Mouse (Mus musculus) midbrain, postnatal 0 days (tissue): Measurements from ENCODE around the gene Tapbpl. TPM values are rescaled to one million over a fixed set of nuclear protein-coding genes. Genes with fewer than 3 reads are reported as not detected.

ENCODE experiments used
- ATAC-seq: fragments of 200-750 bp; cut with Nextera tagmentation; 2 replicates; pipeline ENCODE4 v1.8.0; 2017; ENCODE audit warnings: moderate number of reproducible peaks, mild to moderate bottlenecking, moderate TSS enrichment, moderate library complexity; ENCODE audit not compliant: low FRiP score
- DNase-seq: peaks from one replicate; pipeline ENCODE4 v3.0.0-alpha.2; 2015; ENCODE audit warnings: low spot score
- H3K27ac ChIP-seq: fragments of 300-500 bp; sonication (generic); 2 replicates; pipeline ENCODE4 v1.5.1; 2014; ENCODE audit warnings: low read depth, mild to moderate bottlenecking, low read length, mixed read lengths
- H3K27me3 ChIP-seq: fragments of 300-500 bp; sonication (generic); 2 replicates; pipeline ENCODE4 v1.6.1; 2014; ENCODE audit warnings: low read length, control low read depth, mixed read lengths; ENCODE audit not compliant: insufficient read depth
- H3K36me3 ChIP-seq: fragments of 300-500 bp; sonication (generic); 2 replicates; pipeline ENCODE4 v1.6.1; 2014; ENCODE audit warnings: low read length, control low read depth, mixed read lengths; ENCODE audit not compliant: insufficient read depth
- H3K4me1 ChIP-seq: fragments of 300-500 bp; sonication (generic); 2 replicates; pipeline ENCODE4 v1.6.1; 2014; ENCODE audit warnings: mild to moderate bottlenecking, control low read depth, antibody characterized with exemption, low read length, mixed read lengths; ENCODE audit not compliant: insufficient read depth
- H3K4me2 ChIP-seq: fragments of 300-500 bp; sonication (generic); 2 replicates; pipeline ENCODE4 v1.6.1; 2014; ENCODE audit warnings: low read depth, mild to moderate bottlenecking, low read length, mixed read lengths; ENCODE audit not compliant: poor library complexity, severe bottlenecking
- H3K4me3 ChIP-seq: fragments of 300-500 bp; sonication (generic); 2 replicates; pipeline ENCODE4 v1.5.1; 2014; ENCODE audit warnings: low read depth, mild to moderate bottlenecking, low read length, moderate library complexity
- H3K9ac ChIP-seq: fragments of 300-500 bp; sonication (generic); replicated peaks from 2 replicates; pipeline ENCODE4 v1.6.1; 2014; ENCODE audit warnings: mild to moderate bottlenecking, low read length, moderate library complexity, mixed read lengths; ENCODE audit not compliant: poor library complexity, severe bottlenecking
- H3K9me3 ChIP-seq: fragments of 300-500 bp; sonication (generic); 2 replicates; pipeline ENCODE4 v1.6.1; 2016; ENCODE audit warnings: low read length, control low read depth
- CTCF ChIP-seq: IDR thresholded peaks from 2 replicates; pipeline ENCODE4 v1.5.1; 2016; ENCODE audit warnings: antibody characterized with exemption, mild to moderate bottlenecking
- WGBS: fragments of 180-500 bp; shearing (Covaris S2); extraction: QIAGEN DNeasy Blood & Tissue Kit; methylation state at CpG from one replicate; pipeline ENCODE4 v1.1.7; 2014; 5-methylcytosine and 5-hydroxymethylcytosine counted together
- polyA plus RNA-seq: library from polyadenylated mRNA; unstranded; fragments of >200 nt; fragmentation: Nextera tagmentation; extraction: Ambion mirVana; gene quantifications from 2 replicates; pipeline ENCODE4 v1.2.1, GENCODE M21; 2015
- total RNA-seq: library from RNA; depleted of rRNA; stranded (reverse); fragments of >200 nt; gene quantifications from 2 replicates; pipeline ENCODE4 v1.2.3, GENCODE M21; 2014

Tapbpl gene
- total and polyA plus RNA-seq, 2 experiments from 2014 or later: 6.2 to 9.7 TPM

- peak; percentile 90 for TF ChIP-seq CTCF
- H3K27ac ChIP-seq: no peak overlapping the region
- H3K4me3 ChIP-seq: no peak overlapping the region
- H3K36me3 ChIP-seq: peaks cover 13% of the 10 kb centered on the region
- no peak overlapping the region for H3K9ac ChIP-seq
- no peak for ATAC-seq
- H3K4me2 ChIP-seq: no peak overlapping the region
- no peaks in the 10 kb centered on the region for H3K27me3 ChIP-seq
- 0 out of 2 replicates have a peak, but pooled peaks cover 6% of the 10 kb centered on the region for H3K4me1 ChIP-seq
- no peaks in the 10 kb centered on the region for H3K9me3 ChIP-seq
- DNase-seq: peak; percentile 71
- WGBS: 89% methylated on average over 4 of the region's 4 CpGs
Measured at GRCm38 (mm10) chr6:125218963-125219362, 12.7 kb downstream of the Tapbpl start.

GRCm38 (mm10) chr6:125217899-125218298 is 13.8 kb downstream of the Tapbpl start:
- Histone ChIP-seq H3K4me2 (no peak overlapping the region), H3K9me3 (no peaks in the 10 kb centered on the region), H3K4me1 (0 out of 2 replicates have a peak, but pooled peaks cover 6% of the 10 kb centered on the region), H3K27ac (no peak overlapping the region), H3K27me3 (no peaks in the 10 kb centered on the region), H3K4me3 (no peak overlapping the region), H3K36me3 (peaks cover 13% of the 10 kb centered on the region), H3K9ac (no peak overlapping the region)
- DNase-seq (no peak), ATAC-seq (no peak)
- TF ChIP-seq CTCF: no peak
- 89% methylated on average over 11 of the region's 11 CpGs for WGBS

- Histone ChIP-seq H3K27ac (no peak overlapping the region), H3K4me1 (0 out of 2 replicates have a peak, but pooled peaks cover 6% of the 10 kb centered on the region), H3K4me2 (no peak overlapping the region), H3K9me3 (no peaks in the 10 kb centered on the region), H3K36me3 (peaks cover 10% of the 10 kb centered on the region), H3K4me3 (no peak overlapping the region), H3K27me3 (no peaks in the 10 kb centered on the region), H3K9ac (no peak overlapping the region)
- WGBS: 85% methylated on average over 2 of the region's 2 CpGs
- TF ChIP-seq CTCF: no peak
- DNase-seq: no peak
- ATAC-seq: no peak
Measured at GRCm38 (mm10) chr6:125216898-125217297, 14.8 kb downstream of the Tapbpl start.

GRCm38 (mm10) chr6:125215148-125215954 is 16.3 kb downstream of the Tapbpl start, which contains the start of gene Vamp1:
Gene Vamp1, plus strand, starts transcription at chr6:125215551.
- peaks cover 6% of the 10 kb centered on the region for H3K36me3 ChIP-seq
- peak within 1 kb of the TSS; percentile 88 for H3K27ac ChIP-seq
- H3K9ac ChIP-seq: peak within 1 kb of the TSS; percentile 80
- no peak; the same call in 1 of the 2 replicates for TF ChIP-seq CTCF
- H3K27me3 ChIP-seq: no peaks in the 10 kb centered on the region
- peak; percentile 97 for ATAC-seq
- no peaks in the 10 kb centered on the region for H3K9me3 ChIP-seq
- peak; percentile 100 for DNase-seq
- H3K4me1 ChIP-seq: 0 out of 2 replicates have a peak, but pooled peaks cover 6% of the 10 kb centered on the region
- peak within 1 kb of the TSS; percentile 73 for H3K4me3 ChIP-seq
- under 1% methylated on average over 48 of the region's 48 CpGs for WGBS
- H3K4me2 ChIP-seq: peak within 1 kb of the TSS; percentile 83

GRCm38 (mm10) chr6:125213715-125214114 is 17.9 kb downstream of the Tapbpl start:
- WGBS: 84% methylated on average over 6 of the region's 6 CpGs
- Histone ChIP-seq H3K4me3 (no peak overlapping the region), H3K27ac (no peak overlapping the region), H3K9me3 (no peaks in the 10 kb centered on the region), H3K4me1 (0 out of 2 replicates have a peak, but pooled peaks cover 6% of the 10 kb centered on the region), H3K4me2 (no peak overlapping the region), H3K36me3 (no peaks in the 10 kb centered on the region), H3K27me3 (no peaks in the 10 kb centered on the region), H3K9ac (no peak overlapping the region)
- DNase-seq (no peak), ATAC-seq (no peak)
- TF ChIP-seq CTCF: no peak

GRCm38 (mm10) chr6:125213129-125213528 is 18.5 kb downstream of the Tapbpl start:
- ATAC-seq (no peak), DNase-seq (no peak)
- H3K4me3 ChIP-seq: no peak overlapping the region
- no peak overlapping the region for H3K27ac ChIP-seq
- 69% methylated on average over 6 of the region's 6 CpGs for WGBS
- no peak overlapping the region for H3K9ac ChIP-seq
- H3K4me2 ChIP-seq: no peak overlapping the region
- no peaks in the 10 kb centered on the region for H3K9me3 ChIP-seq
- H3K27me3 ChIP-seq: no peaks in the 10 kb centered on the region
- H3K4me1 ChIP-seq: 0 out of 2 replicates have a peak, but pooled peaks cover 6% of the 10 kb centered on the region
- TF ChIP-seq CTCF: no peak
- no peaks in the 10 kb centered on the region for H3K36me3 ChIP-seq
